Mouse (Mus musculus): ENCODE measurements around the gene Paf1. TPM values are rescaled to one million over a fixed set of nuclear protein-coding genes. Genes with fewer than 3 reads are reported as not detected.
A peak's percentile ranks its signal among the peaks of the same experiment; 100 is the strongest.

Gene Paf1
- total RNA-seq (2014; fragmentation: Nextera tagmentation): 97.6 and 111 TPM in 2 replicates
- 136 and 170 TPM in 2 replicates for total RNA-seq (2017)

DNA sequence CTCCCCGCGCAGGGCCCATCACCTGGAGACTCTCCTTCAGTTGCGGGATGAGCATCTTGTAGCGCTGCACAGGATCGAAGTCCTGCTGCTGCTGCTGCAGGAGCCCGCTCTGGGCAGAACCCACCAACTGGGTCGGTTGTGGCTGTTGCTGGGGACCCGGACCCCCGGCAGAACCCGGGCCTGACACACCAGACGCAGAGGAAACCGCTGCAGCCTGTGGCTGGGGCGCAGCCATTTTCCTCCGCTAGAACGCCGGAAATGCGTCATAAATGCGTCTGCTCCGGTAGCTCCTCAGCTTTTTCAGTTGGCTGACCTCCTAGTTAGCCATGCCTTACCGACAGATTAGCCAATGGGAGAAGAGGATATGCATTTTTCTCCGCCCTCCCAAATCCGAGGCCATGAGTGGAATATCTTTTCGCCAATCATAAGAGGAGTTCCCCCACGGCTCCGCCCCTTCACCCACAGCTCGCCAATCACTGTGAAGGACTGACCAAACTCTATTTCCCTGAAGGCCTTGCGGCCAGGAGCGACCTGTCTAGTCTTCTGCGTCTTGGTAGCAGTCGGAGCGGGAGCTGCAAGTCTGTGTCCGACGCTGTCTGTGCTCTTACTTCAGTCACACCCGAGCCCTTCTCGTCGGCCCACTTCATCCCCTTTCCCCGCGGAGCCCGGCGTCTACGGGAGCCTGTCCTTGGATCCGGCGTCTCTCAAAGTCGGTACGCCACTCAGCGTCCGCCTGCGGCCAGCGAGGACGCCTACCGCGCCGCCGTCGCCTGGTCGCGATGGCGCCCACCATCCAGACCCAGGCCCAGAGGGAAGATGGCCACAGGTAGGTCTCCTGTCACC is at the start of gene Paf1, which contains the start of gene Med29:
Paf1 (plus strand) TSS at position 523 of the 843 bp plus-strand sequence.
Med29 (minus strand) TSS at position 280 of the 843 bp plus-strand sequence.
- peak; percentile 96 for ATAC-seq (replicated peaks; ENCODE audit: poor library complexity, severe bottlenecking)

DNA sequence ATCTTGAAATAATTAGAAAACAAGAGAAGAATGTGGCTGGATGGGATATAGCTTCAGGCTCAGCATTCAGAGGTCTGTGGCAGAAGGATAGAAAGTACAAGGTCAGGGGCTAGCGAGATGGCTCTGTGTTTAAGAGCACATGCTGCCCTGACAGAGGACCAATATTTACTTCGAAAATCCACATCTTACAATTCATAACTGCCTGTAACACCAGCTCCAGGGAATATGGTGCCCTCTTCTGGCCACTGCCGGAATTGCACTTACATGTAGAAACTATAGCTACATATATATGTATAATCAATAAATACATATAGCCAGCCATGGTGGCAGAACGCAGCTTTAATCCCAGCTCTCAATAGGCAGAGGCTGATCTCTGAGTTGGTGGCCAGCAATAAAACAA is 48.1 kb upstream of the Paf1 start:
- ATAC-seq (replicated peaks; ENCODE audit: poor library complexity, severe bottlenecking): peak; percentile 69

DNA sequence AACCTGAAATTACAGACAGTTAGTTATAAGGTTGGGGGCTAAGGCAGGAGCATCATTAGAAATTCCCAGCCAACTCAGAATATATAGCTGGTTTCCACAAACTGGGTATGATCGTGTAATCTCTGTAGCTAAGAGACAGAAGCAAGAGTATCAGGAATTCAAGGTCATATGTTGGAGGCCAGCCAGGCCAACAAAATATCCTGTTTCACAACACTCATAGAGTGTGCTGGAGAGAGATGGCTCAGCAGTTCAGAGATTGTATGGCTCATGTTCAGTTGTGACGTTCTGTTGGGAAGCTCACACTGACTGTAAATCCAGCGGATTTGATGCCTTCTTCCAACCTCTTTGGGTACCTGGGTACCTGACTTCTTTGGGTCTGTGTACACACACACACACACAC is 45.0 kb upstream of the Paf1 start:
- peak; percentile 46 for ATAC-seq (replicated peaks; ENCODE audit: poor library complexity, severe bottlenecking)

DNA sequence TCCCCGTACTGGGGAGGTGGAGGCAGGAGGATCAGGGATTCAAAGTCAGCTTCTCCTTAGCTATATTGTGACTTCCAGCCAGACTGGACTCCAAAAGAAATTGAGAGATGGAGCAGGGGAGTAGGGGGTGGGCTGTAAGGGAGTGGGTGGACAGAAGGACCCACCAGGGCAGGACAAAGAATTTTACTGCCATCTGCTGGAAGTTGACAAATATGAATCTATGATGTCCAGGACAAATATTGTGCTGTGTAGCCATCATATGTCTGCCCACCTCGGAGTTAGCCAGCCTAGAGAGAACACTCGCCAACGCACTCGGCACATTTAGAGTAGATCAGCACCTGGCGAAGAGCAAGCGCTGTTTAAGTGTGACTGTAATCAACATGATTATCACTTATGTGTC is 44.1 kb upstream of the Paf1 start:
- ATAC-seq (replicated peaks; ENCODE audit: poor library complexity, severe bottlenecking): no peak

DNA sequence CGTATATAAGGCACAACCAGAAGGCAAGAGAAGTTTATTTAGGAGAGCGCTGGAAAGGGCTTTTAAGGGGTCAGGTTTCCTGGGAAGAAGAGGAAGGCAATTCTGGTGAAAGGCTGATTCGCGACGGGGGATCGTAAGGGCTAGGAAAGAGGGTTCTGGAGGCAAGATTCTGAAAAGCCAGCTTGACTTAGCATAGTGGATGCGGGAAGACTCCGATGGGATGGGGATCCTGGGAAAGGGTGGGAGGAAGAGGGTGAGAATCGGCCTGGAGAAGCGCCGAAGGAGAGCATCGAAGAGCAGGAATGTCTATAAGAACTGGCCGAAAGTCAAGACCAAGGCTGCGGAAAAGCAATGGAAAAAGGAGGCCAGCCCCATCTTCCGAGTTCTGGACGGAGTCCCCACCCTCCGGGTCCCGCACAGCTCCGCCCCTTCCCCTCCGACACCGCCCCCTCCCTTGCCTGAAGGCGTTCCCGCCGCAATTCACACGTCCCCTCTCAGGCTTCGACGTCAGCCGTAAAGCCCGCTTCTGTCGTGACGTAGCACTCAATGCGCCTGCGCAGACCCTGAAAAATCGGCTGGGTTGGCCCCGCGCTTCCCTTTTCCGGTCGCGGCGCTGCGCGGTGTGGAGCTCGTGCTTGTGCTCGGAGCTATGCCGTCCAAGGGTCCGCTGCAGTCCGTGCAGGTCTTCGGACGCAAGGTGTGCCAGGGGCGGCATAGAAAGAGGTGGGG is 42.4 kb upstream of the Paf1 start, which contains the start of gene Rps16:
Rps16 (plus strand) TSS at position 498 of the 729 bp plus-strand sequence.
- ATAC-seq (replicated peaks; ENCODE audit: poor library complexity, severe bottlenecking): peak; percentile 94

DNA sequence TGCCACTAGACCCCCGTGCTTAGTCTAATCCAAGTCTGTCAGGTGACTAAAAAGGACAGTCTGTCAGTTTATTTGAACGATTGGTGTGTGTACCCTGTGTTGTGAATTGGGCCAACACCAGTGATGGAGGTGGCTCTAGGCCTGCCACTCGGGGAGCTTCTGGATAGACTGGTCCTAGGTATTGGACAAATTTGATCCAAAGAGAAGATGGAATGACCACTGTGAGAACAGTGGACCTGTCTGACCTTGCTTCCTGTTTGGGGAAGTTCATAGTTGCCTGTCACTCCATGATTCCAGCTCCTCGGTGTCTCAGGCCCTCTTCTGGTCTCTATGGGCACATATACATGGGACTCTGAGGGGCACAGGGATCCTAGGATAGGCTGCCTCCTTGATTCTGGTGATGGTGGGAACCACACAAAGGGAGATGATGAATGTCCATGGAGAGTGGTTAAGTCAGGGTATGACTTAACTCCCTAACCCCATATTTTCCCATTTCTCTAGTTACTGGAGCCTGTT is 41.0 kb upstream of the Paf1 start:
- 0 out of 2 replicates have a peak, but pooled peaks have one; percentile 11 for ATAC-seq (replicated peaks; ENCODE audit: poor library complexity, severe bottlenecking)

DNA sequence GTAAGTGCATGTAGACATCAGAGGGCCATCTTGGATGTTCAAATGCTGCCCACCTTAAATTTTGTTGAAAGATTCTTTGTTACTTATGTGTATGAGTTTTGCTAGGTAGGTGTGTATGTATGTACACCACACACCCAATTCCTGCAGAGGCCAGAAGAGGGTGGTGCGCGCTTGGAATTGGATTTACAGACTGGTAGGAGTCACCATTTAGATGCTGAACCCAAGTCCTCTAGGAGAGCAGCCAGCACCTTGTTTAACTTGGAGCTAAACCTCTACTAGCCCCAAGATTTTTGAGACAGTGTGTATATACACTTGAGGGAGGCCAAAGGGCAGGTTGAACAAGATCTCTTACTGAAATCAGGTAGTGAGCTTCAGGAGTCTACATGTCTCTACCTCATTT is 39.5 kb upstream of the Paf1 start:
- ATAC-seq (replicated peaks; ENCODE audit: poor library complexity, severe bottlenecking): no peak

DNA sequence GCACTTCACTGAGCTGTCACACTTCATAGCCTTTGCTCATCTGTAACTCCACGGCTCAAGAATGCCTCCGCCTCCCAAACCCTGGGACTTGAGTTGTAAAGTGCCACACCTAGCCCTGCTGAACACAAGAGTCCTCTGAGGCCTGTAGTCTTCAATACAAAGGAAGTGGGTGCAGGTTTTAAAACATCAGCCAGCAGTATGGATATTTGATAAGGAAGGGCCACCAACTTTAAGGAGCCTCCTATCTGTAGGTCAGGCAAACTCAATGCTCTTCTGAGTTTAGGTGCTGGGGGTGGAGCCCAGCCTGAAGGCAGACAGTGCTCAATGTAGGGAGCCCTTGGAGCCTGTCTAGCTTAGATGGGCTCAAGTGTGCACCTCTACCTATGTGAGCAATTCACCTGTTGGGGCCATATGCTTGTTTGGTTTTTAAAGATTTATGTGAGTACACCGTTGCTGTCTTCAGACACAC is 38.6 kb upstream of the Paf1 start:
- no peak for ATAC-seq (replicated peaks; ENCODE audit: poor library complexity, severe bottlenecking)

DNA sequence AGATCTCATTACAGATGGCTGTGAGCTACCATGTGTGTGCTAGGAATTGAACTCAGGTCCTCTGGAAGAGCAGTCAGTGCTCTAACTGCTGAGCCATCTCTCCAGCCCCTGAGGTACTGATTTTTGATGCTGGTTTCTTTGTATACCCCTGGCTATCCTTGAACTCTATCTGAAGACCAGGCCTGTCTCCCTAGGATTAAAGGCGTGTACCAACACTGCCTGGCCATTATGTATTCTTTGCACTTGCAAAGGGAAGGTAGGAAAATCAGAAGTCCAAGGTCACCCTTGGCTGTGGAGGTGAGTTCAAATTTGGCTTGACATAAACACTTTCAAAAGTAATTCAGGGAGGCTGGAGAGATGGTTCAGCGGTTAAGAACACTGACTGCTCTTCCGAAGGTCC is 38.2 kb upstream of the Paf1 start:
- ATAC-seq (replicated peaks; ENCODE audit: poor library complexity, severe bottlenecking): no peak

DNA sequence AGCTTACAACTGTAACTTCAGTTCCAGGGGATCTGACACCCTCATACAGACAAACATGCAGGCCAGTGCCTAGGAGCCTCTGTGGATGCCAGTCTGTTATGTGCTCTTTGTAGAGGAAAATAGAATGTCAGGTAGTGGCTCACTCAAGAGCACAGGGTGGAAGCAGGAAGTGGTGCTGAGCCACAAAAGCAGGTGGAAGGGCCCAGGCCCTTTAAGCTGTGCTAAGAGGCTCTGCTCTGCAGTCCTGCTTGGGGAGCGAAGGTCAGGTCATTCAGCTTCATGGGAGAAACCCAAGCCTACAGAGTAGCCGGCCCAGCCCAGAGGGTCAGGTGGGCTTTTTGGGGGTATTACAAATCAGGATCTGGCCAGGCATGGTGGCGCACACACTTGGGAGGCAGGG is 37.5 kb upstream of the Paf1 start:
- no peak for ATAC-seq (replicated peaks; ENCODE audit: poor library complexity, severe bottlenecking)

DNA sequence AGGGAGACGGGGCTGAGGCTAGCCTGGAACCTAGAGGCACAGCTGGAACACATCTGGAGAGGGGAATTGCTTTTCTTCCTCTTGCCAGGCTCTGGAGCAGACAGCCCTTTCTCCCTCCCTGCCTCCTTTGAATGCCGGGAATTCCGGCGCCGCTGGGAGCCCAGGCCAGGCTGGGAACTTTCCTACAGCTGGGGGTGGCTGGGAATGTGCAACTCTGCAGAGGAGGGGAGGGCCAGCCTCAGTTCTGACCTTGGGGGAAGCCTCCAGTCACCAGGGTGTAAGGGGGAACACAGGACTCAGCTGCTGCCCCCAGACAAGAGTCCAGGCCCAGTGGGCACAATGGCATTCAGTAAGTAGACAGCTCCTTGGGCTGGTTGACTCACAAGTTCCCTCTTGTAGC is 35.8 kb upstream of the Paf1 start:
- no peak for ATAC-seq (replicated peaks; ENCODE audit: poor library complexity, severe bottlenecking)

DNA sequence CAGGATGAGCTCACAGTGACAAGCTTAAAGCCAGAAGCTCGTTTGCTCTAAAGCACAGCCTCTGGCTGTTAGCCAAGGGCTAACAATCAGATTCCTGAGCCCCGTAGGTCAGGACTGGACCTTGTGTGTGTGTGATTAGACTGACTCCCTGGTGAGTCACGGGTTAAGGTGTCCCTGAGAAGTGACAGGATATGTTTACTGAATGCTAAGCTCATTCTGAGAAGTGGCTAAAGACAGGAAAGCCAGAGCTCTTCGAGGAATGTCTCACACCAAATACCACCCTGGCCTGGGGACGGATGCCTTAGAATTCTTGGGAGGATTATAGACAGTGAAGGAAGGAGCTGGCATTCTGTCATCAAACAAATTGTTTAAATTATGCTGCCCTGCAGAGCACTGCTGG is 34.8 kb upstream of the Paf1 start:
- ATAC-seq (replicated peaks; ENCODE audit: poor library complexity, severe bottlenecking): no peak

DNA sequence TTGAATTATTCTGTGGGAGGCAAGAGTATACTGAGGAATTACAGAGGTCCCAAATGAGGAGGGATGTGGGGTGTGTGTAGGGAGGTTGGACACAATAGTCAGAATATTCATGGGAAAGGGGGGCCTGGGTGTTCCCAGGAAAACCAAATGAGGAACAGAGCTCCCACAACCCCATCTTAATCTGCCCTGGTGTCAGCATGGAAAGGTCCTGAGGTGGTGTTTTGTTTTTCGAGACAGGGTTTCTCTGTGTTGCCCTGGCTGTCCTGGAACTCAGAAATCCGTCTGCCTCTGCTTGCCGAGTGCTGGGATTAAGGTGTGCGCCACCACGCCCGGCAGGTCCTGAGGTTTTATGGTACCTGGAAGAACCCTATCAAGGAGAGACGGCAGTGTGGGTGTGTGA is 34.3 kb upstream of the Paf1 start:
- ATAC-seq (replicated peaks; ENCODE audit: poor library complexity, severe bottlenecking): no peak

DNA sequence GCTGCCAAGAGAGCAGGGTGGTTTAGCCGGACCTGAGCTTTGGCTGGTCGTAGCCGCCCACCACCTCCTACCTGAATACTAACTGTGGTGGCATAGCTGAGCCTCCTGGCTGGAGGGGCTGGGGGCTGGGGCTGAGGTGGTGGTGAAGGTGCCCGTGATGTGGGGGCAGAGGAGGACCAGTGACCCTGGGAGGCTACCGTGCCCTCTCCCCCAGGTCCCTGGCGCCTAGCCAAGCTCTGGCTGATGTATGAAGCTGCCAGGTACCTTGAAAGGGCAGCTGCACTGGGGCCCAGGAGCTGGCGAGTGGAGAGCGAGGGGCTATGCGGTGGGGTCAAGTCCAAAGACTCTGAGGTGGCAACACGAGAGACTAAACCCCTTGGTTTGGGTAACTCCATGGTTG is 32.9 kb upstream of the Paf1 start:
- no peak for ATAC-seq (replicated peaks; ENCODE audit: poor library complexity, severe bottlenecking)

DNA sequence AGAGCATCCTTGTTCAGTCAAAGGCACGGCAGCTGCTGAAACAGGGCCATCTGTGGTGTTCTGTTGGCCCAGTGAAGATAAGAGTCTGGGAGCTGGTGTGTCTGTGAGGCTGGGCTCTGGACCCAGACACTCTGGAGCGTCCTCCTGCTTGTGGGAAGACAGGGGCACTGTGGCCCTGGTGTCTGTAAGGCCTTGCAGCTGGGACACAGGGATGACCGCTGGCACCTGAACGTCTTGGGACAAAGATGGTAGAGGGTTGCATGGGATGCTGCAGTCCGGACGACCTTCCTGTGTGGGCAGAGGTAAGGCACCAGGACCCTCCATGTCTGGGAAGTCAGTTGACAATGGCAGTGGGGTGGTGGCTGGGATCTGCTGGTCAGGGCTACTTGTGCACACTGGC is 32.5 kb upstream of the Paf1 start:
- ATAC-seq (replicated peaks; ENCODE audit: poor library complexity, severe bottlenecking): no peak

DNA sequence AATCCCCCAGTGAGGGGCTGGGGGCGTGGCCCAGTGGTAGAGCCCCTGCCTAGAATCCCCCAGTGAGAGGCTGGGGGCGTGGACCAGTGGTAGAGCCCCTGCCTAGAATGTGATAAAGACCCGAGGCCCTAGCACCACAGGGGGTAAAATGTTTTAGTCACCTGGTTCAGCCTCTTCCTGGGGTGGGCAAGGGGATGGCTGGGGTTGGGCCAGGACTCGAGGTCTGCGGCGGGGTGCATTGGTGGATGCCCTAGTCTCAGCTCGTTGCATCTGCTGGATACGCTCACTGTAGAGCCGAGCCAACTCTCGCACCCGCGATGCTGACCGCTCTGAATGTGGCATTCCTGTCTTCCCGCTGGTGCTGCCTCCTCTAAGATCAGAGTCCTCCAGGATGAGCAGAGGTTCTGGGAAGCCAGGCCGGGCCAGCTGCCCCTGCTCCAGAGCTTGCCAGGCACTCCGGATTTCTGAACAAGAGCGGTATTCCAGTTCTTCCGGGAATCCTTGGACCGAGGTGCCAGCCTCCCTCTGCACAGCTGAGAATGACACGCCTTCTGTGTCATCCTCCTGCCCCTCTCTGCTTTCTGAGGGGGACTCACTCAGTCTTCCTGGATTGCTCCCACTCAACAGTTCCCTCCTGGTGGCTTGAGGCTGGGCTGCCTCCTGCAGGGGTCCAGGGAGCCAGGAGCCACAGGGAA is 31.0 kb upstream of the Paf1 start:
- ATAC-seq (replicated peaks; ENCODE audit: poor library complexity, severe bottlenecking): no peak

DNA sequence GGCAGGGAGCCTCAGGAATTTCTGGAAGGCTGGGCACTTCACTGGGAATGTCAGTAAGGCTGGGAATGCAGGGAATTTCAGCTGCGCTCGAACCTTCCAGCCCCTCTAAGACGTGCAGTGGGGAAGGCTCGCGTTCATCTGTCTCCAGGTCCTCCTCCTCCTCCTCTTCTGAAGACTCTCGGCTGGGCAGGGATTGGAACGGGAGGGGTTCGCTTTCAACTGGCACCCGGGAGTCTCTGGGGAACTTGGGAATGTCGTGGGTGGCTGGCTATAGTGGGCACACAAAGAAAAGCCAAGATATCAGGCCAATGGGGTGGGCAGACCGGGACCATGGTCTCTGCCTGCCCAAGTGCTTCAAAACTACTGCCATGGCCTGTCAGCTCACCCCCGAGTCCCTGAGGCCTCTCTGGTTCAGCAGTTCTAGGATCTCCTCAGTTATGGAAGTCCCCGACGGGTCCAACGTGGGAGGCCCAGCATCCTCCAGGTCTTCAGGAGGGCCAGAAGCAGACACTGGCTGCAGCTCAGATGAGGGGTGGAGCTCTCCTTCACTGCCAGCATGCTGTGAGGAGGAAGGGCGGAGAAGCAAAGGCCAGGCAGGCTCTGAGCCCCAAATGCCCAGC is 30.2 kb upstream of the Paf1 start:
- ATAC-seq (replicated peaks; ENCODE audit: poor library complexity, severe bottlenecking): no peak

DNA sequence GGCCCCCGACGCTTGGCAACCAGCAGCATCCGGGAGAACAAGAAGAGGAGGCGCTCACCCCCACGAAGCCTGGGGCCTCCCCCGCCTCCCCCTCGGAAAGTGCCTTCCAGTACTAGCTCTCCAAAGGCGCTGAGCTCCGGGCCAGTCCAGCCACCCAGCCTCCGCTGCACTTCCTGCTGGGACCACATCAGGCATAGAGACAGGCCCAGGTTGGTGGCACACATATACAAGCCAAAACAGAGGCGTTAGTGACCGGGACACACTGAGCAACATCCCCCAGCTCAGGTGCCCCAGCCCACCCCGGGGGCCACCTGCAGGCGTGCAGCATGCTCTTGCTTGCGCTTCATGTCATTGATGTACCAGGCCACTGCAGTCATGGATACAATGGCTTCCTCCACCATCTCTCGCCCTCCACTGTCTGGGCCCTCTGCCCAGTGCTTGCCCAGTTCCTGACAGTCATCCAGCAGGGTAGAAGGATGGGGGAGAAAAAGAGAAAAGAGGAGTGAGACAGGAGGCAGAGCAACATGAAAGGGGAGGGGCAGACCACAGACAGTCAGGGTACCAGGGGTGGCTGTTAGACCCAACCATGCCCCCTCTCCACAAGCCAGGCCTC is 25.0 kb upstream of the Paf1 start:
- ATAC-seq (replicated peaks; ENCODE audit: poor library complexity, severe bottlenecking): no peak

DNA sequence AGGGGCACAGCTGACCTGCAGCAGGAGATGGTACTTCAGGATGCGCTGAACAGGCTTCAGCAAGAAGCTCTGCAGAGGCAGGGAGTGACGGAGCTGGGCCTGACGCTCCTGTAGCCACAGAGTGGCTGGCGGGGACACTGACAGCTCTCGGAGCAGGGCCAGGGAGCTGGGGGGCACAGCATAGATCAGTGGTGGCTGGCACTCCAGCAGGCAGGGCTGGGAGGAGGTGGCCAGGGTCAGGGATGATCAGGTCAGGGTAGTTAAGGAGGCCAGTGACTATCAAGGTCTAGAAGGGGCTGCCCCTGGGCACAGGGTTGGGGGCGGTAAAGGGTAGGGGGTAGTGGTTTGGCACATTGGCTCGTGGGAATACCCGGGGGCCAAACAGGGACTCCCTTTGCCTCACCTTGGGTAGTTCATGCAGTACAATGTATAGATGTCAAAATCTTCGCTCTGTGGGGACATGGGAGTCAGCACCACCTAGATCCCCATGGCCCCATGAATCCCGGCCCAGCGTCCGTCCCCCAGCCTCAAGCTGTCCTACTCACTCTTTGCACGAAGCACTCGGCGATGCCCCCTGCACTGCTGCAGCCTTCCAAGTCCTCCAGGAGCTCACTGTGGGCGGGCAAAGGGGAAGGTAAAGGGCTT is 24.4 kb upstream of the Paf1 start:
- ATAC-seq (replicated peaks; ENCODE audit: poor library complexity, severe bottlenecking): no peak

Data from granulocyte monocyte progenitor cell, adult 5-6 weeks (primary cell).